Mouse (Mus musculus): Measurements from ENCODE around the gene Snd1. TPM values are rescaled to one million over a fixed set of nuclear protein-coding genes. Genes with fewer than 3 reads are reported as not detected.

Snd1 gene
- polyA plus RNA-seq, 1 experiment, result 155 TPM

DNA sequence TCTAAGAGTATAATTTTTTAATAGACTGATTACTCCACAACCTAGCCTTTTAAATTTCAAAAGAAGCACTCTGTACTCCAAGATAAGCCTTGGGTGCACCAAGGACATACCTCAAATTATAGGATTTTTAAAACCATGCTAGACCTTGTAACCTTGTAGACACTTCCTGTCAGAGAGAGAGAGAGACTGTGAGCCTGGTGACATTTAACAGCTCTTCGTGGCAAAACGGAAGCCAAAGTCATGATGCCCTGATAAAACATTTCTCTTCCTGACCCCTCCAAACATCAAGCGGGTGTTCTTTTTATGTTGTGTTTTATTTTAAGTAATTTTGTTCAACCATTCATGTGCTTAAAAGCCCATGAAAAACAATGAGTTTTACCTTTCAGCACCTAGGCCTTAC lies 316.9 kb downstream of the Snd1 start:
- Histone ChIP-seq H3K79me3 (ENCODE audit: low read depth) (no peaks in the 10 kb centered on the region), H3K4me3 (ENCODE audit: insufficient read depth, poor library complexity, severe bottlenecking) (no peak overlapping the region), H3K27me3 (ENCODE audit: control insufficient read depth, insufficient read depth, insufficient read length) (no peaks in the 10 kb centered on the region), H3K79me2 (ENCODE audit: control insufficient read depth, insufficient read depth) (no peaks in the 10 kb centered on the region), H3K36me3 (ENCODE audit: control insufficient read depth, insufficient read depth) (peaks cover 42% of the 10 kb centered on the region), H3ac (ENCODE audit: control insufficient read depth, insufficient read length, low read depth) (no peak overlapping the region)
- no peak for TF ChIP-seq USF1 (IDR thresholded peaks at IDR 0.05; ENCODE audit: low read depth)
- TF ChIP-seq MYOG (IDR thresholded peaks at IDR 0.05; ENCODE audit: control insufficient read depth, extremely low read depth, insufficient read length), result no peak
- TF ChIP-seq MYOD1 (IDR thresholded peaks at IDR 0.05; ENCODE audit: control insufficient read depth, insufficient read length, low read depth), result no peak
- no peak for TF ChIP-seq CTCF (IDR thresholded peaks at IDR 0.05; ENCODE audit: control insufficient read depth, insufficient read depth, insufficient read length)
- TF ChIP-seq FOSL1 (IDR thresholded peaks at IDR 0.05; ENCODE audit: insufficient read depth, low read length, poor library complexity, severe bottlenecking), result no peak
- no peak for TF ChIP-seq CEBPB (IDR thresholded peaks at IDR 0.05; ENCODE audit: low read depth)
- no peak for TF ChIP-seq MAX (IDR thresholded peaks at IDR 0.05)

DNA sequence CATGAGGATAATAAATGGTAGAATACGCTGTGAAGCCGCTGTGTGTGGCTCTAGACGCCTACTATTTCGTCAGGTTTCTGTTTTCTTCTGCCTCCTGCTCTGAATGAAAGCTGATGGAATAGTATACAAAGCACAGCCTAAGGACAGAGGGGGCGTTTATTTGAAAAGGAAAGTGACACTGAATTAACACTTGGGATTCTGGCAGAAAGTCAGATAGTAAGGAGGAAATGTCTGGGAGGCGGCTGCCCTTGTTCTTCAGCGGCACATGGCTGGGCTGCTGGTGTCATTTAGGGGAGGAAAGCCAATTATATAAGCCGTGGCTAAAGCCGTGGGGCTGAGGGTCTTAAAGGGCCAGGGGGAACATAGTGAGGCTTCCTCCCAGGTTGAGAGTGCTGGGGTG lies 320.4 kb downstream of the Snd1 start:
- peaks cover 3% of the 10 kb centered on the region for H3K79me3 ChIP-seq (ENCODE audit: low read depth)
- no peaks in the 10 kb centered on the region for H3K79me2 ChIP-seq (ENCODE audit: control insufficient read depth, insufficient read depth)
- H3ac ChIP-seq (ENCODE audit: control insufficient read depth, insufficient read length, low read depth), result no peak overlapping the region
- TF ChIP-seq CEBPB (IDR thresholded peaks at IDR 0.05; ENCODE audit: low read depth), result no peak
- no peak for TF ChIP-seq MYOG (IDR thresholded peaks at IDR 0.05; ENCODE audit: control insufficient read depth, extremely low read depth, insufficient read length)
- no peaks in the 10 kb centered on the region for H3K27me3 ChIP-seq (ENCODE audit: control insufficient read depth, insufficient read depth, insufficient read length)
- peaks cover 50% of the 10 kb centered on the region for H3K36me3 ChIP-seq (ENCODE audit: control insufficient read depth, insufficient read depth)
- H3K4me3 ChIP-seq (ENCODE audit: insufficient read depth, poor library complexity, severe bottlenecking), result no peak overlapping the region

DNA sequence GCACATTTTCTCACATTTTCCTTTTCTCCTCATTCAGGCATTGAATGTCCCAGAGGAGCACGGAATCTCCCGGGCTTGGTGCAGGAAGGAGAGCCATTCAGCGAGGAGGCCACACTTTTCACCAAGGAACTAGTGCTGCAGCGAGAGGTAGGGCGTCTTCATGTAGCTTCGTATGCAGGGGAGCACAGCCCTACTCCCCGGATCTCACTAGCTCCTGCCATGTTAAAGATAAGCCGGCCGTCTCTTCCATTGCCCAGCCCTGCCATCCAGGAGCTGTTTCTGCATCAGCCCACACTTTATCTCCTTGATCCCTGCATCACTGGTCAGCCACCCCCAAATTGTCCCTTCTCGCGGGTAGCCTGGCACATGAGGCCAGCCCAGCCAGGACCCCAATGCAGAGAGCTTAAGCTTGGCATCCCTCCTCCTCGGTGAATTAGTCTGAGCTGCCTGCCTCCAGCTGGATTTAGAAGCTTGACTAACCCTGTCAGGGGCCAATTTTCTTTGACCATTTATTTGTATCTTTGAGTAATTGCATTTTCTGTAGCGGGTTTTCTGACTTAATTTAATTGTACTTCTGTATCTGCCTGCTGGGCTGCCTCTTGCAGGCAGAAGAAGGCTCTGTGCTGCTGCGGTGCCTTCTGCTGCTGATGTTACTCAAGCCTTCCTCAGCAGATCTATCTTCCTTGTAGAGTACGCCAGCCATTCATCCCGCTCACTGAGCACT lies 321.0 kb downstream of the Snd1 start:
- H3K79me3 ChIP-seq (ENCODE audit: low read depth), result peaks cover 3% of the 10 kb centered on the region
- TF ChIP-seq CEBPB (IDR thresholded peaks at IDR 0.05; ENCODE audit: low read depth) (no peak), MYOG (IDR thresholded peaks at IDR 0.05; ENCODE audit: control insufficient read depth, extremely low read depth, insufficient read length) (no peak), MYOD1 (IDR thresholded peaks at IDR 0.05; ENCODE audit: control insufficient read depth, insufficient read length, low read depth) (no peak), CTCF (IDR thresholded peaks at IDR 0.05; ENCODE audit: control insufficient read depth, insufficient read depth, insufficient read length) (no peak), MAX (IDR thresholded peaks at IDR 0.05) (no peak), USF1 (IDR thresholded peaks at IDR 0.05; ENCODE audit: low read depth) (no peak), FOSL1 (IDR thresholded peaks at IDR 0.05; ENCODE audit: insufficient read depth, low read length, poor library complexity, severe bottlenecking) (no peak)
- H3K27me3 ChIP-seq (ENCODE audit: control insufficient read depth, insufficient read depth, insufficient read length), result no peaks in the 10 kb centered on the region
- H3K36me3 ChIP-seq (ENCODE audit: control insufficient read depth, insufficient read depth), result peaks cover 56% of the 10 kb centered on the region
- no peak overlapping the region for H3ac ChIP-seq (ENCODE audit: control insufficient read depth, insufficient read length, low read depth)
- no peaks in the 10 kb centered on the region for H3K79me2 ChIP-seq (ENCODE audit: control insufficient read depth, insufficient read depth)
- H3K4me3 ChIP-seq (ENCODE audit: insufficient read depth, poor library complexity, severe bottlenecking), result no peak overlapping the region

DNA sequence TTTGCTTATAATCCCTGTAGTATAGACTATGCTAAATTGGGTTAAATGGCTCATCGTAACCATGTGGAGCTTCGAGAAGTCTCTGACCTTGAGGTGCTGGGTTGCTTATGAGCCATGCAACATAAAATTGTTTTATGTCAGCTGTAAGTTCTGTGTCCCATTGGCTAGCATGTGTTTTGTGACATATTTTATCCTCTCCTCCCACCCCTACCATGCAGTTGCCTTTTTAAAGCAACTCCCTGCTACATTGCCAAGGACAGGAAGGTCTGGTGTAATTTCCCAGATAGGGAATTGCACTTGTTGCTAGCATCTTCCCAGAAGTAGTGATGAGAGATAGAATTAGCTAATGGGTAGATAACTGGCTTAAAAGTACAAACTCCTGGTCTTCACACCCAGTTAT lies 324.9 kb downstream of the Snd1 start:
- peaks cover 65% of the 10 kb centered on the region for H3K36me3 ChIP-seq (ENCODE audit: control insufficient read depth, insufficient read depth)
- H3K4me3 ChIP-seq (ENCODE audit: insufficient read depth, poor library complexity, severe bottlenecking), result no peak overlapping the region
- no peaks in the 10 kb centered on the region for H3K27me3 ChIP-seq (ENCODE audit: control insufficient read depth, insufficient read depth, insufficient read length)
- peaks cover 3% of the 10 kb centered on the region for H3K79me3 ChIP-seq (ENCODE audit: low read depth)
- TF ChIP-seq USF1 (IDR thresholded peaks at IDR 0.05; ENCODE audit: low read depth) (no peak), MYOD1 (IDR thresholded peaks at IDR 0.05; ENCODE audit: control insufficient read depth, insufficient read length, low read depth) (no peak), CEBPB (IDR thresholded peaks at IDR 0.05; ENCODE audit: low read depth) (no peak), MYOG (IDR thresholded peaks at IDR 0.05; ENCODE audit: control insufficient read depth, extremely low read depth, insufficient read length) (no peak), CTCF (IDR thresholded peaks at IDR 0.05; ENCODE audit: control insufficient read depth, insufficient read depth, insufficient read length) (no peak), FOSL1 (IDR thresholded peaks at IDR 0.05; ENCODE audit: insufficient read depth, low read length, poor library complexity, severe bottlenecking) (no peak), MAX (IDR thresholded peaks at IDR 0.05) (no peak)
- no peaks in the 10 kb centered on the region for H3K79me2 ChIP-seq (ENCODE audit: control insufficient read depth, insufficient read depth)
- no peak overlapping the region for H3ac ChIP-seq (ENCODE audit: control insufficient read depth, insufficient read length, low read depth)

DNA sequence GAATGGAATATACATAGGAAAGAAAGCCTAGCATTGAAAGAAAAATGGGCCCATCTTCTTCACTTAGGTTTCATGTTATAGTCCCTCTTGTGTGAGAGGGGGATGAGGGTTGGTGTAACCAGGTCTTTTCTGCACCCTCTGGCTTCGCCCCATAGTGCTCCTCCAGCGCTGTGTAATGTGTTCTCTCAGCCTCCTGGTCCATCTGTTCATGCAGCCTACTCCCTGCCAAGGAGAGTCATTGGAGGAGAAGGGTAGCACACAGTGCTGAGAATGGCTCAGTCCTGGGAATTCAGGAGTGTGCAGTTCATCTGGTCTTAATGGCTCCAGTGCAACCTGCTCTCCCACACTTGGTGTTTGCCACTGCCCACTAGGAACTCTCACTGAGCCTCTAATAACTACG lies 326.0 kb downstream of the Snd1 start:
- Histone ChIP-seq H3K79me3 (ENCODE audit: low read depth) (peaks cover 3% of the 10 kb centered on the region), H3K27me3 (ENCODE audit: control insufficient read depth, insufficient read depth, insufficient read length) (no peaks in the 10 kb centered on the region)

More for the DNA sequence above, 326.0 kb downstream of the Snd1 start:
- Histone ChIP-seq H3ac (ENCODE audit: control insufficient read depth, insufficient read length, low read depth) (no peak overlapping the region), H3K36me3 (ENCODE audit: control insufficient read depth, insufficient read depth) (peaks cover 70% of the 10 kb centered on the region), H3K4me3 (ENCODE audit: insufficient read depth, poor library complexity, severe bottlenecking) (no peak overlapping the region), H3K79me2 (ENCODE audit: control insufficient read depth, insufficient read depth) (no peaks in the 10 kb centered on the region)
- TF ChIP-seq CEBPB (IDR thresholded peaks at IDR 0.05; ENCODE audit: low read depth), result no peak
- TF ChIP-seq CTCF (IDR thresholded peaks at IDR 0.05; ENCODE audit: control insufficient read depth, insufficient read depth, insufficient read length), result no peak
- TF ChIP-seq MYOG (IDR thresholded peaks at IDR 0.05; ENCODE audit: control insufficient read depth, extremely low read depth, insufficient read length), result no peak
- TF ChIP-seq MAX (IDR thresholded peaks at IDR 0.05), result no peak
- TF ChIP-seq FOSL1 (IDR thresholded peaks at IDR 0.05; ENCODE audit: insufficient read depth, low read length, poor library complexity, severe bottlenecking), result no peak
- TF ChIP-seq USF1 (IDR thresholded peaks at IDR 0.05; ENCODE audit: low read depth), result no peak

Data from C2C12 (cell line).